Mouse (Mus musculus) MEL (cell line): ENCODE data around the gene Dok7. TPM values are rescaled to one million over a fixed set of nuclear protein-coding genes. Genes with fewer than 3 reads are reported as not detected.

Experiments
- DNase-seq: peaks from one replicate; pipeline ENCODE4 v3.0.0; 2011; ENCODE audit warnings: low read depth, low spot score
- H3K27ac ChIP-seq: 2 replicates; pipeline ENCODE4 v1.5.1; 2012; ENCODE audit warnings: low read depth, mild to moderate bottlenecking, control low read depth, low read length, moderate library complexity; ENCODE audit not compliant: control insufficient read depth
- H3K27me3 ChIP-seq, 2 experiments: fragments of 150-350 bp in 1 of 2; sonication (generic) in 1 of 2; 2 replicates each; pipeline ENCODE4 v1.6.1; 2012; ENCODE audit warnings: low read length in 2 of 2, mild to moderate bottlenecking in 2 of 2, improper control_type of control experiment in 1 of 2, moderate library complexity in 1 of 2; ENCODE audit not compliant: insufficient read depth in 2 of 2, control insufficient read depth in 1 of 2
- H3K36me3 ChIP-seq, 2 experiments: 2 replicates each; pipeline ENCODE4 v1.6.1; 2012 to 2014; ENCODE audit warnings: low read length in 2 of 2, improper control_type of control experiment in 1 of 2, inconsistent platforms in 1 of 2, mild to moderate bottlenecking in 1 of 2; ENCODE audit not compliant: insufficient read depth in 2 of 2, control insufficient read depth in 1 of 2
- H3K4me1 ChIP-seq, 2 experiments: fragments of 150-350 bp in 1 of 2; sonication (generic) in 1 of 2; 2 replicates each; pipeline ENCODE4 v1.6.1; 2012; ENCODE audit warnings: low read length in 2 of 2, improper control_type of control experiment in 1 of 2, mild to moderate bottlenecking in 1 of 2; ENCODE audit not compliant: insufficient read depth in 2 of 2, control insufficient read depth in 1 of 2
- H3K4me3 ChIP-seq, 2 experiments: fragments of 150-350 bp in 1 of 2; sonication (generic) in 1 of 2; 2 replicates each; pipeline ENCODE4 v1.5.1; 2012; ENCODE audit warnings: low read depth in 2 of 2, low read length in 2 of 2, mild to moderate bottlenecking in 2 of 2, moderate library complexity in 2 of 2, control low read depth in 1 of 2, improper control_type of control experiment in 1 of 2; ENCODE audit not compliant: control insufficient read depth in 1 of 2, insufficient read depth in 1 of 2
- H3K79me2 ChIP-seq: 2 replicates; pipeline ENCODE4 v1.6.1; 2012; ENCODE audit warnings: mild to moderate bottlenecking, low read length, moderate library complexity; ENCODE audit not compliant: control insufficient read depth, poor library complexity, insufficient read depth
- H3K9ac ChIP-seq: 2 replicates; pipeline ENCODE4 v1.6.1; 2012; ENCODE audit warnings: low read depth, mild to moderate bottlenecking, control low read depth, low read length, moderate library complexity; ENCODE audit not compliant: control insufficient read depth, poor library complexity, severe bottlenecking
- H3K9me3 ChIP-seq: fragments of 150-350 bp; sonication (generic); replicated peaks from 2 replicates; pipeline ENCODE4 v1.6.1; 2012; ENCODE audit warnings: mild to moderate bottlenecking, low read length, improper control_type of control experiment, moderate library complexity; ENCODE audit not compliant: insufficient read depth
- BHLHE40 ChIP-seq: IDR thresholded peaks from 2 replicates; pipeline ENCODE4 v1.6.1; 2012; ENCODE audit warnings: low read depth, mild to moderate bottlenecking, inconsistent platforms, low read length, improper control_type of control experiment, borderline replicate concordance
- CHD1 ChIP-seq: IDR thresholded peaks from 2 replicates; pipeline ENCODE4 v1.6.1; 2012; ENCODE audit warnings: low read depth, mild to moderate bottlenecking, inconsistent platforms, low read length, improper control_type of control experiment
- CTCF ChIP-seq, 3 experiments: IDR thresholded peaks in 2 of 3; conservative IDR thresholded peaks in 1 of 3; 2 replicates each; pipeline ENCODE4 v1.5.1; 2011 to 2012; ENCODE audit warnings: low read length in 3 of 3, low read depth in 2 of 3, mild to moderate bottlenecking in 2 of 3, improper control_type of control experiment in 1 of 3, inconsistent platforms in 1 of 3, mixed read lengths in 1 of 3, moderate library complexity in 1 of 3; ENCODE audit not compliant: control insufficient read depth in 1 of 3, insufficient read depth in 1 of 3, poor library complexity in 1 of 3, severe bottlenecking in 1 of 3
- E2F4 ChIP-seq: IDR thresholded peaks from 2 replicates; pipeline ENCODE4 v1.6.1; 2011; ENCODE audit warnings: low read depth, low read length, improper control_type of control experiment, borderline replicate concordance
- EP300 ChIP-seq, 2 experiments: IDR thresholded peaks; 2 replicates each; pipeline ENCODE4 v1.6.1; 2011; ENCODE audit warnings: improper control_type of control experiment in 2 of 2, low read length in 2 of 2, low read depth in 1 of 2, mild to moderate bottlenecking in 1 of 2
- GABPA ChIP-seq: IDR thresholded peaks from 2 replicates; pipeline ENCODE4 v1.6.1; 2012; ENCODE audit warnings: low read depth, mild to moderate bottlenecking, inconsistent platforms, low read length, improper control_type of control experiment, moderate library complexity
- HCFC1 ChIP-seq: IDR thresholded peaks from 2 replicates; pipeline ENCODE4 v1.6.1; 2012; ENCODE audit warnings: low read depth, mild to moderate bottlenecking, inconsistent platforms, low read length, improper control_type of control experiment, moderate library complexity
- JUND ChIP-seq: IDR thresholded peaks from 2 replicates; pipeline ENCODE4 v1.6.1; 2011; ENCODE audit warnings: low read depth, mild to moderate bottlenecking, improper control_type of control experiment, low read length
- MXI1 ChIP-seq: IDR thresholded peaks from 2 replicates; pipeline ENCODE4 v1.6.1; 2011; ENCODE audit warnings: mild to moderate bottlenecking, low read depth, low read length, improper control_type of control experiment
- NELFE ChIP-seq: IDR thresholded peaks from 2 replicates; pipeline ENCODE4 v1.6.1; 2011; ENCODE audit warnings: low read depth, low read length, improper control_type of control experiment
- POLR2AphosphoS2 ChIP-seq: IDR thresholded peaks from 2 replicates; pipeline ENCODE4 v1.6.1; 2011; ENCODE audit warnings: low read length, improper control_type of control experiment
- POLR2AphosphoS5 ChIP-seq: IDR thresholded peaks from 2 replicates; pipeline ENCODE4 v1.6.1; 2012; ENCODE audit warnings: low read depth, borderline replicate concordance, mild to moderate bottlenecking, inconsistent platforms, low read length, moderate library complexity, mixed read lengths
- RAD21 ChIP-seq: IDR thresholded peaks from 2 replicates; pipeline ENCODE4 v1.6.1; 2011; ENCODE audit warnings: mild to moderate bottlenecking, low read depth, low read length, improper control_type of control experiment
- TAL1 ChIP-seq: IDR thresholded peaks from 2 replicates; pipeline ENCODE4 v1.6.1; 2012; ENCODE audit warnings: mild to moderate bottlenecking, inconsistent platforms, low read length, moderate library complexity, mixed read lengths
- UBTF ChIP-seq: IDR thresholded peaks from 2 replicates; pipeline ENCODE4 v1.6.1; 2012; ENCODE audit warnings: low read depth, mild to moderate bottlenecking, inconsistent platforms, low read length, improper control_type of control experiment, moderate library complexity, borderline replicate concordance; ENCODE audit not compliant: insufficient read depth
- USF1 ChIP-seq: IDR thresholded peaks from 2 replicates; pipeline ENCODE4 v1.6.1; 2014; ENCODE audit warnings: low read depth, mild to moderate bottlenecking, inconsistent platforms, low read length, improper control_type of control experiment, moderate library complexity
- USF2 ChIP-seq, 2 experiments: IDR thresholded peaks; 2 replicates each; pipeline ENCODE4 v1.6.1; 2011 to 2012; ENCODE audit warnings: improper control_type of control experiment in 2 of 2, low read length in 2 of 2, borderline replicate concordance in 1 of 2, inconsistent platforms in 1 of 2, low read depth in 1 of 2, mild to moderate bottlenecking in 1 of 2; ENCODE audit not compliant: insufficient read depth in 1 of 2
- ZC3H11A ChIP-seq: IDR thresholded peaks from 2 replicates; pipeline ENCODE4 v1.6.1; 2012; ENCODE audit warnings: low read depth, mild to moderate bottlenecking, inconsistent platforms, low read length, improper control_type of control experiment
- polyA plus RNA-seq, 2 experiments: library from polyadenylated mRNA; stranded (reverse) in 1 of 2; unstranded in 1 of 2; fragments of >175 nt in 1 of 2; fragments of >200 nt in 1 of 2; gene quantifications; 2 replicates each; pipeline versions ENCODE4 v1.2.1 to v1.2.4; 2012; ENCODE audit warnings: low replicate concordance in 2 of 2, low read depth in 1 of 2; ENCODE audit not compliant: insufficient read length in 2 of 2, insufficient read depth in 1 of 2, missing spikeins in 1 of 2
- total RNA-seq: library from RNA; depleted of rRNA; stranded (reverse); fragments of 300-350 nt; gene quantifications from 2 replicates; pipeline ENCODE4 v1.2.3, GENCODE M21; 2012

The Dok7 gene
- total and polyA plus RNA-seq, 3 experiments: 0.08 to 0.21 TPM; not detected in 1

- Histone ChIP-seq H3K79me2 (no peaks in the 10 kb centered on the region), H3K9ac (no peak overlapping the region), H3K27me3 (no peaks in the 10 kb centered on the region), H3K4me1 (peaks cover 0 to 5% of the 10 kb centered on the region in 2 experiments; a peak in 2 of 4 replicates), H3K4me3 (no peak overlapping the region), H3K27ac (no peak overlapping the region)
- TF ChIP-seq USF2 (IDR thresholded peaks at IDR 0.05; ENCODE audit: borderline replicate concordance in 1 of 2, insufficient read depth in 1 of 2, low read depth in 1 of 2, low read length in 2 of 2) (no peak), RAD21 (no peak), BHLHE40 (no peak)
- TF ChIP-seq, all 39 proteins: peak for 0
- Histone ChIP-seq H3K36me3 (peaks cover 0 to 3% of the 10 kb centered on the region in 2 experiments; a peak in 1 of 4 replicates), H3K9me3 (no peaks in the 10 kb centered on the region)
- DNase-seq: no peak
These were observed 42.5 kb upstream of the Dok7 start for GRCm38 (mm10) chr5:35014036-35014435.

GRCm38 (mm10) chr5:35019673-35020300 lies 36.8 kb upstream of the Dok7 start:
- H3K36me3 ChIP-seq: no peaks in the 10 kb centered on the region
- DNase-seq: no peak
- TF ChIP-seq HCFC1 (no peak), UBTF (no peak), E2F4 (no peak), NELFE (no peak)
- no peak overlapping the region for H3K9ac ChIP-seq
- no peak overlapping the region for H3K27ac ChIP-seq
- H3K79me2 ChIP-seq: no peaks in the 10 kb centered on the region
- no peaks in the 10 kb centered on the region for H3K9me3 ChIP-seq
- no peak overlapping the region for H3K4me3 ChIP-seq
- H3K4me1 ChIP-seq: no peaks in the 10 kb centered on the region
- no peaks in the 10 kb centered on the region for H3K27me3 ChIP-seq

- Histone ChIP-seq H3K4me1 (no peaks in the 10 kb centered on the region), H3K9me3 (no peaks in the 10 kb centered on the region), H3K9ac (no peak overlapping the region), H3K36me3 (no peaks in the 10 kb centered on the region), H3K27ac (no peak overlapping the region), H3K79me2 (no peaks in the 10 kb centered on the region), H3K4me3 (no peak overlapping the region), H3K27me3 (no peaks in the 10 kb centered on the region)
- no peak for DNase-seq
- TF ChIP-seq UBTF: no peak
- TF ChIP-seq TAL1: no peak
- no peak for TF ChIP-seq JUND
- no peak for TF ChIP-seq POLR2AphosphoS5
- TF ChIP-seq MXI1: no peak
- TF ChIP-seq NELFE: no peak
- TF ChIP-seq GABPA: no peak
- no peak for TF ChIP-seq CHD1
- TF ChIP-seq EP300 (IDR thresholded peaks at IDR 0.05; ENCODE audit: low read depth in 1 of 2, low read length in 2 of 2): no peak
- no peak for TF ChIP-seq BHLHE40
- TF ChIP-seq HCFC1: no peak
- no peak for TF ChIP-seq CTCF (IDR thresholded peaks at IDR 0.05 in 2 of 3, conservative IDR thresholded peaks at IDR 0.05 in 1 of 3; ENCODE audit: control insufficient read depth in 1 of 3, insufficient read depth in 1 of 3, low read depth in 2 of 3, low read length in 3 of 3, poor library complexity in 1 of 3, severe bottlenecking in 1 of 3)
- no peak for TF ChIP-seq USF1
- no peak for TF ChIP-seq POLR2AphosphoS2
- no peak for TF ChIP-seq ZC3H11A
These were observed 35.9 kb upstream of the Dok7 start for GRCm38 (mm10) chr5:35020410-35021241.
